Mouse (Mus musculus): ENCODE data around the gene Tmem235.

GRCm38 (mm10) chr11:117813867-117814266, 46.7 kb upstream of the Tmem235 start:
- no peak for TF ChIP-seq CTCF (IDR thresholded peaks at IDR 0.05; ENCODE audit: extremely low read depth, insufficient read depth, low read length)
- no peak for TF ChIP-seq POLR2A (IDR thresholded peaks at IDR 0.05; ENCODE audit: extremely low read depth, insufficient read depth, low read length)

Measured in cortical plate, adult 2 months (tissue).